Mouse (Mus musculus) lung, embryonic 14.5 days (tissue): ENCODE measurements at regions not wholly inside any gene's neighbourhood (a gene's known extent, or its start where the extent isn't known, plus 50 kb on each side); places are given as distances from the start of the nearest gene placed in this dataset.
A peak's percentile ranks its signal among the peaks of the same experiment; 100 is the strongest.

Experiments used
- ATAC-seq: fragments of 200-750 bp; cut with Nextera tagmentation; 2 replicates; pipeline ENCODE4 v1.8.0; 2017; ENCODE audit warnings: mild to moderate bottlenecking, moderate TSS enrichment, moderate library complexity; ENCODE audit not compliant: insufficient read depth
- DNase-seq: peaks from one replicate; pipeline ENCODE4 v3.0.0-alpha.2; 2015
- H3K27ac ChIP-seq: fragments of 300-500 bp; sonication (generic); 2 replicates; pipeline ENCODE4 v1.5.1; 2014; ENCODE audit warnings: low read depth, mild to moderate bottlenecking, moderate library complexity
- H3K27me3 ChIP-seq: fragments of 300-500 bp; sonication (generic); 2 replicates; pipeline ENCODE4 v1.6.1; 2014; ENCODE audit warnings: low read length, control low read depth; ENCODE audit not compliant: insufficient read depth
- H3K36me3 ChIP-seq: fragments of 300-500 bp; sonication (generic); 2 replicates; pipeline ENCODE4 v1.6.1; 2014; ENCODE audit warnings: control low read depth; ENCODE audit not compliant: insufficient read depth
- H3K4me1 ChIP-seq: fragments of 300-500 bp; sonication (generic); 2 replicates; pipeline ENCODE4 v1.6.1; 2014; ENCODE audit warnings: antibody characterized with exemption, control low read depth; ENCODE audit not compliant: insufficient read depth
- H3K4me2 ChIP-seq: fragments of 300-500 bp; sonication (generic); 2 replicates; pipeline ENCODE4 v1.6.1; 2014; ENCODE audit warnings: mild to moderate bottlenecking
- H3K4me3 ChIP-seq: fragments of 300-500 bp; sonication (generic); 2 replicates; pipeline ENCODE4 v1.5.1; 2014; ENCODE audit warnings: low read depth, low read length
- H3K9ac ChIP-seq: fragments of 300-500 bp; sonication (generic); 2 replicates; pipeline ENCODE4 v1.6.1; 2014
- H3K9me3 ChIP-seq: fragments of 300-500 bp; sonication (generic); 2 replicates; pipeline ENCODE4 v1.6.1; 2016; ENCODE audit warnings: low read depth, low read length, control low read depth
- CTCF ChIP-seq: IDR thresholded peaks from 2 replicates; pipeline ENCODE4 v1.5.1; 2016; ENCODE audit warnings: antibody characterized with exemption, low read depth
- WGBS: fragments of 180-500 bp; shearing (Covaris S2); extraction: QIAGEN DNeasy Blood & Tissue Kit; methylation state at CpG from one replicate; pipeline ENCODE4 v1.1.7; 2014; 5-methylcytosine and 5-hydroxymethylcytosine counted together

- H3K4me1 ChIP-seq: no peaks in the 10 kb centered on the region
- WGBS: 69% methylated on average over 6 of the region's 6 CpGs
- H3K27me3 ChIP-seq: no peaks in the 10 kb centered on the region
- no peaks in the 10 kb centered on the region for H3K9me3 ChIP-seq
- no peak overlapping the region for H3K9ac ChIP-seq
- no peaks in the 10 kb centered on the region for H3K36me3 ChIP-seq
- H3K4me3 ChIP-seq: no peak overlapping the region
- TF ChIP-seq CTCF: no peak
- DNase-seq (no peak), ATAC-seq (no peak)
- H3K27ac ChIP-seq: no peak overlapping the region
- no peak overlapping the region for H3K4me2 ChIP-seq
Observed at GRCm38 (mm10) chr4:125880028-125880427, 144.3 kb upstream of the Csf3r start.

GRCm38 (mm10) chr4:125882531-125882930, 141.8 kb upstream of the Csf3r start:
- Histone ChIP-seq H3K4me2 (no peak overlapping the region), H3K36me3 (no peaks in the 10 kb centered on the region), H3K4me3 (no peak overlapping the region), H3K4me1 (no peaks in the 10 kb centered on the region), H3K9ac (no peak overlapping the region), H3K27me3 (no peaks in the 10 kb centered on the region), H3K27ac (no peak overlapping the region), H3K9me3 (no peaks in the 10 kb centered on the region)
- TF ChIP-seq CTCF: no peak
- no peak for ATAC-seq
- DNase-seq: peak; percentile 9
- 24% methylated on average over 3 of the region's 3 CpGs for WGBS

DNA sequence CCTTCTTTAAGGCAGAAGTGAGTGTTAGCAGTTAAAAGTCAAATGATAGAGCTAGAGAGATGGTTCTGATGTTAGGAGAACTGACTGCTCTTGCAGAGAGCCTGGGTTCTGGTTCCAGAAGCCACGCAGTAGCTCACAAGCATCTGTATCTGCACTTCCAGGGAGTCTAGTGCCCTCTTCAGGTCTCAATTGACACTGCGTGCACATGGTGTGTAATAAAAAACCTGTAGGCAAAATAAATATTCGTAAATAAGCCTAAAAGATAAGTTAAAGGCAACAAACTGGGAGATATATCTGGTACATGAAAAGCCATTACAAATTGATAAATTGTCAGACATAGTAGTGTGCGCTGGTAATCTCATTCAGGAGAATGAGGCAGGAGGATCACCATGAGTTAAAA, 133.8 kb upstream of the Csf3r start:
- TF ChIP-seq CTCF: peak; percentile 26; the same call in 1 of the 2 replicates
- H3K9ac ChIP-seq: no peak overlapping the region

DNA sequence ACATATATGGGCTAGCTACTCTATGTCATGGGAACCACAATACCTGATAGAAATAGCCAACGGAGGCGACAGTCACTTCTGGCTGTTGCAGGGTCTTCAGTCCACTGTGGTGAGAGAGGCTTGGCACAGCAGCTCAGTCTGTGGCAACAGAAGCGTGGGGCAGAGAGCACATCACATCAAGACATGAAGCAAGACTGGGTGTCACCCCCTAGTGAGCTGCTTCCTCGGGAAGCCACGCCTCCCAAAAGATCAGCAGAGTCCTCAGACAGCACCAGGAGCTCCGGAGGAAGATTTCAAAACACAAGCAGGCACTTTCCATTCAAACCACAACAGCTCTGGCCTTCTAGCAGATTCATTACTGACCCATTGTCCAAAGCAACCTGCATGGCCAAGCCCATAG, 131.2 kb upstream of the Csf3r start:
- Histone ChIP-seq H3K4me2 (no peak overlapping the region), H3K9me3 (no peaks in the 10 kb centered on the region), H3K4me1 (no peaks in the 10 kb centered on the region), H3K4me3 (no peak overlapping the region), H3K27ac (no peak overlapping the region), H3K9ac (no peak overlapping the region), H3K36me3 (no peaks in the 10 kb centered on the region), H3K27me3 (no peaks in the 10 kb centered on the region)
- ATAC-seq (no peak), DNase-seq (no peak)
- 61% methylated on average over 6 of the region's 6 CpGs for WGBS
- no peak for TF ChIP-seq CTCF

More for the DNA sequence above, 133.8 kb upstream of the Csf3r start:
- H3K9me3 ChIP-seq: no peaks in the 10 kb centered on the region
- no peaks in the 10 kb centered on the region for H3K4me1 ChIP-seq
- WGBS: 54% methylated on average over 4 of the region's 4 CpGs
- no peak overlapping the region for H3K4me3 ChIP-seq
- ATAC-seq (no peak), DNase-seq (peak; percentile 9)
- no peak overlapping the region for H3K27ac ChIP-seq
- no peak overlapping the region for H3K4me2 ChIP-seq
- no peaks in the 10 kb centered on the region for H3K36me3 ChIP-seq
- no peaks in the 10 kb centered on the region for H3K27me3 ChIP-seq

GRCm38 (mm10) chr4:125897707-125898106, 126.6 kb upstream of the Csf3r start:
- ATAC-seq (peak; percentile 35; the same call in 1 of the 2 replicates), DNase-seq (no peak)
- WGBS: 55% methylated on average over 2 of the region's 2 CpGs
- H3K27ac ChIP-seq: no peak overlapping the region
- H3K9me3 ChIP-seq: no peaks in the 10 kb centered on the region
- H3K9ac ChIP-seq: no peak overlapping the region
- no peaks in the 10 kb centered on the region for H3K36me3 ChIP-seq
- no peaks in the 10 kb centered on the region for H3K4me1 ChIP-seq
- no peak for TF ChIP-seq CTCF
- H3K27me3 ChIP-seq: no peaks in the 10 kb centered on the region
- H3K4me2 ChIP-seq: no peak overlapping the region
- no peak overlapping the region for H3K4me3 ChIP-seq

DNA sequence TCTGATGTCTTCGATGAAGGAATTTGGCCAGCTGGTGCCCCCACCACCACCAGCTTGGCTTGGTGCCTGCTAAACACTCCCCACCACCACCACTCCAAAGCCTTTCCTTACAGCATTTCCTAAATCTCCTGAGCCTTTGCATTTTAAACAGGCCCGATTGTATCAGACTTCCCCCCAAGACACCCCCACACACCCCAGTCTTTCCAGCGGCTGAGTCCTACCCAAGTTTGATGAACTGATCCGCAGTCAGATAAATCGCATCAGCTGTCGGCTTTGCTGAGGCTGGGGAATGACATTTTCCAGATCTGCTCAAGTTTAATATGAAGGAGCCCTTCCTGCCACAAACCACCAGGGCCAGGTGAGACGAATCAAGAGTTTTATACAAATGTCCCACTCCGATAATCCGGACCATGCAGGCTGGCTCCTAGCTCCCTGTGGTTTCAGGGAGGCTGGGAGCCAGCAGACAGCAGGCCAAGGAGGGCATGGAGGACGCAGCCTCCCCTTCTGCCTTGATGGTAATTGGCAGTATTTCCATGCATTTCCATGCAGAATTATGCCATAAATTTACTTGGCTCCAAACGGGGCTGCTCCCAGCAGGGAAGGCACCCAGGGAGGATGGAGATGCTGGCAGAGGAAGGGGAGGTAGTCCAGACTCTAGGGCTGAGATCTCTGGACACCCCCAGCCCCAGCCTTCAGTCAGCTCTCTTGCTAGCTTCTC, 125.6 kb upstream of the Csf3r start:
- TF ChIP-seq CTCF: no peak
- Histone ChIP-seq H3K4me2 (no peak overlapping the region), H3K4me1 (no peaks in the 10 kb centered on the region), H3K9me3 (no peaks in the 10 kb centered on the region), H3K9ac (no peak overlapping the region), H3K27me3 (no peaks in the 10 kb centered on the region), H3K36me3 (no peaks in the 10 kb centered on the region), H3K27ac (no peak overlapping the region), H3K4me3 (no peak overlapping the region)
- 46% methylated on average over 11 of the region's 11 CpGs for WGBS
- DNase-seq (no peak), ATAC-seq (no peak)

- 68% methylated on average over 10 of the region's 10 CpGs for WGBS
Observed at GRCm38 (mm10) chr4:125901546-125902276, 122.6 kb upstream of the Csf3r start.

More at GRCm38 (mm10) chr4:125901546-125902276, 122.6 kb upstream of the Csf3r start:
- Histone ChIP-seq H3K4me3 (no peak overlapping the region), H3K9me3 (no peaks in the 10 kb centered on the region), H3K4me1 (no peaks in the 10 kb centered on the region), H3K9ac (no peak overlapping the region), H3K27ac (no peak overlapping the region), H3K27me3 (no peaks in the 10 kb centered on the region), H3K36me3 (no peaks in the 10 kb centered on the region), H3K4me2 (no peak overlapping the region)
- no peak for TF ChIP-seq CTCF
- DNase-seq: no peak
- no peak for ATAC-seq
